Mouse (Mus musculus): ENCODE results near the gene Slc2a4.

DNA sequence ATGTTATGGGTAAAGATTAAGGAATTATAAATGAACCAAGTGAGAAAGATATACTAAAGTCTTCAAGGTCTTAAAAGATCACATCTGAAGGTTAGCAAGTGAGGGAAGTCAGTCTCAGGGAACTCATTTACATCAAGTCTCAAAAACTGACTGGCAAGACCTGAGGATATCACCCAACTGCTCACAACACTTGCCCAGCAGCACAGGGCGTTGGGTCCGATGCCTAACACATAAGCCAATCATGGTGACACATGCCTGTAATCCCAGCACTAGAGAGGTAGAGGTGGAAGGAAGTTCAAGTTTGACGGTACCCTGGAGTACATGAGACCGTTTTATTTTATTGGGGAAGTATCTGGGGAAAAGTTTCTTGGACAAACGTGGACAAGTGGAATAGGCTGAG lies 29.9 kb downstream of the Slc2a4 start:
- TF ChIP-seq CTCF (IDR thresholded peaks at IDR 0.05; ENCODE audit: extremely low read depth, insufficient read depth, insufficient read length, insufficient replicate concordance) (no peak), POLR2A (IDR thresholded peaks at IDR 0.05; ENCODE audit: low read depth, low read length) (no peak)

Data from spleen, adult 2 months (tissue).